Mouse (Mus musculus) embryonic facial prominence, embryonic 11.5 days (tissue): ENCODE measurements around the gene Mroh3. TPM values are rescaled to one million over a fixed set of nuclear protein-coding genes. Genes with fewer than 3 reads are reported as not detected.

Source experiments
- ATAC-seq: fragments of 200-750 bp; cut with Nextera tagmentation; replicated peaks from 2 replicates; pipeline ENCODE4 v1.8.0; 2017; ENCODE audit warnings: low read depth; ENCODE audit not compliant: insufficient number of reproducible peaks, low FRiP score, low TSS enrichment
- DNase-seq: peaks from one replicate; pipeline ENCODE4 v3.0.0-alpha.2; 2015; ENCODE audit warnings: low spot score
- H3K27ac ChIP-seq: fragments of 300-500 bp; sonication (generic); replicated peaks from 2 replicates; pipeline ENCODE4 v1.5.1; 2014; ENCODE audit warnings: mild to moderate bottlenecking, low read depth, low read length, control low read depth
- H3K27me3 ChIP-seq: fragments of 300-500 bp; sonication (generic); 2 replicates; pipeline ENCODE4 v1.6.1; 2014; ENCODE audit warnings: mild to moderate bottlenecking, low read length, moderate library complexity, mixed read lengths; ENCODE audit not compliant: control insufficient read depth, insufficient read depth
- H3K36me3 ChIP-seq: fragments of 300-500 bp; sonication (generic); replicated peaks from 2 replicates; pipeline ENCODE4 v1.6.1; 2014; ENCODE audit warnings: low read depth, mild to moderate bottlenecking, low read length, moderate library complexity, mixed read lengths; ENCODE audit not compliant: control insufficient read depth, insufficient read depth
- H3K4me1 ChIP-seq: fragments of 300-500 bp; sonication (generic); 2 replicates; pipeline ENCODE4 v1.6.1; 2014; ENCODE audit warnings: low read length, mixed read lengths; ENCODE audit not compliant: control insufficient read depth, insufficient read depth
- H3K4me2 ChIP-seq: fragments of 300-500 bp; sonication (generic); 2 replicates; pipeline ENCODE4 v1.6.1; 2014; ENCODE audit warnings: low read depth, mild to moderate bottlenecking, control low read depth, low read length, moderate library complexity
- H3K4me3 ChIP-seq: fragments of 300-500 bp; sonication (generic); 2 replicates; pipeline ENCODE4 v1.5.1; 2014; ENCODE audit warnings: low read depth, low read length, control low read depth
- H3K9ac ChIP-seq: fragments of 300-500 bp; sonication (generic); replicated peaks from 2 replicates; pipeline ENCODE4 v1.6.1; 2014; ENCODE audit warnings: mild to moderate bottlenecking, control low read depth, low read length
- H3K9me3 ChIP-seq: fragments of 300-500 bp; sonication (generic); replicated peaks from 2 replicates; pipeline ENCODE4 v1.6.1; 2016; ENCODE audit warnings: mild to moderate bottlenecking, low read length, inconsistent platforms, mixed read lengths; ENCODE audit not compliant: control insufficient read depth
- WGBS: fragments of 180-500 bp; shearing (Covaris S2); extraction: QIAGEN DNeasy Blood & Tissue Kit; methylation state at CpG from one replicate; pipeline ENCODE4 v1.1.7; 2014; 5-methylcytosine and 5-hydroxymethylcytosine counted together
- polyA plus RNA-seq: library from polyadenylated mRNA; unstranded; fragments of >200 nt; fragmentation: Nextera tagmentation; extraction: Ambion mirVana; gene quantifications from 2 replicates; pipeline ENCODE4 v1.2.1, GENCODE M21; 2014

Mroh3 gene
- polyA plus RNA-seq, 1 experiment from 2014 or later = not detected

DNA sequence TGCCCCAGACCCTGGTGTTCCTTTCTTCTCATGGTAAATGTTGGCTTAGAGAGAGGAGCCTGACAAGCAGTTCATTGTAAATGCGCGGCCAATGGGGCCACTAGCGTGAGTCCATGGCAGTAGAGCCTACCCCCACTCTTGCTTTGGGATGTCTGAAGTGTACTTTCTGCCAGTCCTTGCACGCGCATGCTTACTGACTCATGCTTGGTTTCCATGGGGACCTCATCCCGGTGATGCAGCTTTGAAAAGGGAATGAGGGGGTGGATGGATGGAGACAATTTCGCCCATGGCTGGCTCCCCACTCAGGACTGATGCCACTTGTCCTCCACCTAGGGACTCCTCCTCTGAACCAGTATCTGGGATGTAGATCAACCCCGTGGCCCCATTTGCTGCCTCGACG, 69.1 kb downstream of the Mroh3 start:
- DNase-seq (no peak), ATAC-seq (no peak)
- no peak overlapping the region for H3K27ac ChIP-seq
- no peaks in the 10 kb centered on the region for H3K9me3 ChIP-seq
- H3K9ac ChIP-seq = no peak overlapping the region
- peaks cover 4% of the 10 kb centered on the region for H3K36me3 ChIP-seq
- no peak overlapping the region for H3K4me2 ChIP-seq
- H3K4me1 ChIP-seq = no peaks in the 10 kb centered on the region; the same call in none of the 2 replicates
- no peaks in the 10 kb centered on the region for H3K27me3 ChIP-seq
- no peak overlapping the region for H3K4me3 ChIP-seq
- WGBS = 91% methylated on average over 10 of the region's 10 CpGs

DNA sequence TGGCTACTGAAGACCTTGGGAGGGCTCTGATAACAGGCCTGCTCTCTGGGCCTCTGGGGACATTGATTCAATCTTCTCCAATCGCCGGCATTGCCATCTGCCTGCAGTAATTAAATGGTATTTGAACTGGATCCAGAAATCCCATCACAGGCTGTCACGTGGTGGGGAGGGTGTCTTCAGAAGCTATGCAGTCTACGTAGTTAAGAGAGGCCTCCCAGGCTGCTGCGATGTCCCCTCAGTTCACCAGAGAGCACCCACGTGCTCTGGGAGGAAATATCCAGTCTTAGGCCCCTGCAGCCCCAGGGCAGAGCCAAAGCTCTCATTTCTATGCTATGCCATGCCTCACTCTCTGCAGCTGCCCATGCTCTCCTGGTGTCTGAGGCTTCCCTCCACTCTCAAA, 70.3 kb downstream of the Mroh3 start:
- no peak overlapping the region for H3K4me3 ChIP-seq
- no peaks in the 10 kb centered on the region for H3K9me3 ChIP-seq
- no peak overlapping the region for H3K27ac ChIP-seq
- H3K27me3 ChIP-seq = no peaks in the 10 kb centered on the region
- H3K4me1 ChIP-seq = peaks cover 6% of the 10 kb centered on the region
- no peaks in the 10 kb centered on the region for H3K36me3 ChIP-seq
- WGBS = 39% methylated on average over 6 of the region's 6 CpGs
- no peak; the same call in 1 of the 2 replicates for ATAC-seq
- no peak overlapping the region for H3K9ac ChIP-seq
- DNase-seq = no peak
- no peak overlapping the region for H3K4me2 ChIP-seq

DNA sequence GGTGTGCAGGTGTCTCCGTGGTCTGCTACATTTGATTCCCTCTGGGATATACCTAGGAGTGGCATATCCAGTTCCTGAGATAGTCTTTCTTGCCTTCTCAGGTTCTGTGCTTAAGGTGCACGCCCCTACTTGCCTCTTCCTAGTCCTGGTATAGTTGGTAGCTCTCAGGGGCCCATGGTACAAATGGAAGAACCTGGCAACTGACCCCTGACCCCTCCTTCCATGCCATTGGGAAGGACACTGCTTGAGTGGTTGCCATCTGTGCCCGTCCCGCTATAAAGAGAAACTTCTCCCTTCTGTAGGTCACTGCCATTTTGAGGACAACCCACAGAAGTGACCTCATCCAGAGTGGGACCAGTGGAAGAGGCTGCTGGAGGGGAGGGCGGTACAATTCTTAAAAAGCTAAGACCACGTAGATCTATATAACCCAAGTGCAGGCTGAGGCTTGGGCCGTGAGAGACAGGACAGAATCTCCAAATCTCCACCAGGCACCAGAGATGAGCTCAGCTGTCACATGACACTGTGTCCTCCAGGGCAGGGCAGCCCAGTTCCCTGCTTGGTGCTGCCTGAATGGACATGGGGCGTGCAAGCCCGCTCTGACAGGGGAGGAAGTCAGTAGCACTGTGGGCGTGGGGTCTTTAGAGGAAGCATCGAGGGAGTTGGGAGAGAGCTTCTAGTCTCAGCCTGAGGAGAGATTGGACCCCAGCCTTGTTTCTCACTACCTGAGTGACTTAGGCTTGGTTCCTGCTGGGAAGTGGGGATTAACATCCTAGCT, 71.3 kb downstream of the Mroh3 start:
- WGBS = 80% methylated on average over 11 of the region's 11 CpGs
- Histone ChIP-seq H3K27ac (no peak overlapping the region), H3K4me1 (peaks cover 14% of the 10 kb centered on the region), H3K9me3 (no peaks in the 10 kb centered on the region), H3K36me3 (no peaks in the 10 kb centered on the region), H3K4me2 (no peak overlapping the region), H3K9ac (no peak overlapping the region), H3K27me3 (no peaks in the 10 kb centered on the region), H3K4me3 (no peak overlapping the region)
- ATAC-seq = no peak
- DNase-seq = no peak

DNA sequence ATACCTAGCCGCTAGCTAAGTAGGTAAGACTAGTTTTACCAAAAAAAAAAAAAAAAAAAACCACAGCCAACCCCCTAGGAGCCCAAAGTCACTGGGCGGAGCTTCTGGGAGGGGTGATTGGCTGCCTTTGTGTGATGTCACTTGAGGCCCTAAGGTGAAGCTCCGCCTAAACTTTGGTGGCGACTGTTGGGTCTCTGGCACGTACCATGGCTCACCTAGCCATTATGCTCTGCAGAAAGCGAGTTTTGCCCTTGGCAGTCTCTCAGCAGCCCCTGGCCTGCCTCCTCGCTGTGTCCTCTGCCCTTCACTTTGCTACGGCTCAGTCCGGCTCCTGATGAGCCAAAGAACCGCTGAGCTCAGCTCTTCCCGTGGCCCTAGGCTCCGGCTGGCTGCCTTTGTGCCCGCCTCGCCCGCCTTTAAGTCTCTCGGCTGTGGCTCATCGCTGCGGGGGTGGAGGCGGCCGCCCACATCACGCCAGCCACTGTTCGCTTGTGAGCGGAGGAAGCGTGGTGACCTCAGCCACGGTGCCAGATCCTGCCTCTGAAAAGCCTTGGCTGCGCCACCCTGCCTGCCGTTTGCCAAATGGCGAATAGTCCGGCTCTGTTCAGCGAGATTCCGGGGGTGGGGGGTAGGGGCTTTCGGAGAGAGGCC, 72.5 kb downstream of the Mroh3 start:
- peak overlapping the region; percentile 86 for H3K9ac ChIP-seq
- under 1% methylated on average over 32 of the region's 32 CpGs for WGBS
- H3K4me1 ChIP-seq = peaks cover 14% of the 10 kb centered on the region

DNA sequence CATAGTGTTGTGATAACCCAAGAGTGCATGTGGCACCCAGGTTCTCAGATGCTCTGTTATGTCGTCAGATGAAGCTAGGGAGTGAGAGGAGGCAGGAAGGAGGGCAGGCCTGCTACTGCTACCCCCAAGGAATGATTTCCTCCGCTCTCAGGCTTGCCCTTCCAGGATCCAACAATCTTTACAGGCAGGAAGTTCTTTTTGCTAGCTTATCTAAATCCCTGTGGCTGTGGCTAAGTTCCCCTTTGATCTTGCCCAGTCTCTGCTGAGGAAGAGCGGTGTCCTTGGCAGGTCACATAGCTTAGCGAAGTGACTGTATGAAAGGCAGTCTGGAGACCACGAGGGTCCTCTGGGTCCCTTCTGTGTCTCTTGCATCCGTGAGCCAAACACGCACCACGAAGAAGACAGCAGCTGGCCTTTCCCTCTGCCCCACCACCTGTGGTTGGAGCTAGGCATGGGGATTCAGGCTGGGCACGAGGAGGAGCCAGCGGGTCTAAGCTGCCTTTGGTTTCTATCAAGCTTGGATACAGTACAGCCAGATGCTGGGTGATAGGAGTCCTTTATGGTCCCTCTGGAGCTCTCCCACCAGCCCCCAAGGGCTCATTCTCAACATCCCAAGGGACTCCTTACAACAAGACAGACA, 74.3 kb downstream of the Mroh3 start:
- no peak overlapping the region for H3K4me3 ChIP-seq
- WGBS = 39% methylated on average over 10 of the region's 10 CpGs
- ATAC-seq (no peak), DNase-seq (no peak)
- H3K9me3 ChIP-seq = no peaks in the 10 kb centered on the region
- H3K27ac ChIP-seq = peak overlapping the region; percentile 52; the same call in 1 of the 2 replicates
- no peak overlapping the region for H3K4me2 ChIP-seq
- peaks cover 14% of the 10 kb centered on the region for H3K4me1 ChIP-seq
- no peaks in the 10 kb centered on the region for H3K36me3 ChIP-seq
- no peaks in the 10 kb centered on the region for H3K27me3 ChIP-seq
- H3K9ac ChIP-seq = no peak overlapping the region

More for the DNA sequence above, 72.5 kb downstream of the Mroh3 start:
- Histone ChIP-seq H3K36me3 (no peaks in the 10 kb centered on the region), H3K27ac (peak overlapping the region; percentile 81), H3K27me3 (no peaks in the 10 kb centered on the region), H3K9me3 (no peaks in the 10 kb centered on the region), H3K4me2 (peak overlapping the region; percentile 87), H3K4me3 (peak overlapping the region; percentile 49)
- ATAC-seq = peak; percentile 11; the same call in 1 of the 2 replicates
- DNase-seq = peak; percentile 90

DNA sequence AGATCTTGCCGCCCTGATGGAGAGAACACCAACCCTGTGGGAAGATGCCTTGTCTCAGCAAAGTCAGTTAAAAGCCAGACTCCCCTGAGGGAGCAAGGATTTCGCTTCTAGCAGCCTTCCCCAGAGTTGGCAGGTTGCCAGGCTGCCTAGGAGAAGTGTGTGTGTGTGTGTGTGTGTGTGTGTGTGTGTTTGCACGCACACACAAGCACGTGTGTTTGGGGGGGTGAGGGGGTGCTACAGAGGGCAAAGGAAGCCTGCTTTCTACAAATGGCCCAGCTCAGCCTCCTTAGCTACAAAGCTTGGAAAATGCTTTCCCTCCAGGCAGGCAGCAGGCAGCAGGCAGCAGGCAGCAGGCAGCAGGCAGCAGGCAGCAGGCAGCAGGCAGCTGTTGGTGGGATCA, 75.1 kb downstream of the Mroh3 start:
- Histone ChIP-seq H3K9ac (no peak overlapping the region), H3K4me2 (no peak overlapping the region), H3K27me3 (no peaks in the 10 kb centered on the region), H3K4me3 (no peak overlapping the region), H3K27ac (peak overlapping the region; percentile 52), H3K36me3 (no peaks in the 10 kb centered on the region), H3K4me1 (peaks cover 15% of the 10 kb centered on the region), H3K9me3 (no peaks in the 10 kb centered on the region)
- ATAC-seq (no peak), DNase-seq (peak; percentile 79)
- WGBS = 5% methylated on average over 4 of the region's 4 CpGs

DNA sequence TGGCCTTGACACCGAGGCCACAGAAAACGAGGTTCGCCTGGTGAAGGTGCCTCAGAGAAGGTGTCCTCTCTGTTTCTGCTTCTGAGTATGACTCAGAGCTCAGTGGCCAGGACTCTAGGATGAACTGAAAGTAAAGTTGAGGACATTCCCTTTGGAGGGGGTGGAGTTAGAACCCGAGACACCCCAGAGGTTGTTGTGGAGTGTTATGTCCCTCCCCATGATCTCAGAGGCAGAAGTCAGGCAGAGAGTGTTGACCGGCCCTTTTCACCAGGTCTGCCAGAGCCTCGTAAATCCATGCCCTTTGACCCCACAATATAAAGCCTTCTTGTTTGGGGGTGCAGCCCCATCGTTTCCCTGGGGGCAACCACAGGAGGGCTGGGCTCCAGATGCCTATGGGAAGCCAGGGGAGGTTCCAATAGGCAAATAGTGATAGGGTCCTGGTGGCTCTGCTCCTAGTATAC, 75.5 kb downstream of the Mroh3 start:
- DNase-seq = no peak
- H3K9ac ChIP-seq = no peak overlapping the region
- no peaks in the 10 kb centered on the region for H3K36me3 ChIP-seq
- no peak overlapping the region for H3K4me2 ChIP-seq
- H3K4me1 ChIP-seq = peaks cover 18% of the 10 kb centered on the region
- WGBS = 20% methylated on average over 7 of the region's 7 CpGs
- no peaks in the 10 kb centered on the region for H3K9me3 ChIP-seq
- no peak for ATAC-seq
- H3K27ac ChIP-seq = peak overlapping the region; percentile 52
- H3K27me3 ChIP-seq = no peaks in the 10 kb centered on the region
- no peak overlapping the region for H3K4me3 ChIP-seq
